ENCODE assay signal across 27 mouse cellular contexts in genomic region chr15:62320966-62321365, GRCm38 (mm10).
DNase-seq lines count a peak whose midpoint lies in the region; ATAC-seq lines count a peak whose summit lies in the region.
"Had no signal": no experiment of that assay in that cellular context is flagged by ENCODE, and none has a peak within 500 bp of the region (broad histone marks: within the 10 kb centered on the region; RNA-seq: fewer than 3 reads in every experiment).

No protein-coding gene starts in this region.

- no peaks in the 10 kb centered on the region for H3K27me3 ChIP-seq in limb, embryonic 10.5 days (ENCODE audit: low read depth, poor library complexity, severe bottlenecking)
- H3K27me3 ChIP-seq: embryonic facial prominence, embryonic 15.5 days; heart, embryonic 15.5 days; hindbrain, embryonic 13.5 days; kidney, embryonic 15.5 days; limb, embryonic 15.5 days; liver, embryonic 15.5 days; neural tube, embryonic 15.5 days; stomach, embryonic 15.5 days had no signal

- ATAC-seq in frontal cortex, adult (ENCODE audit: low TSS enrichment) = no peak
- ATAC-seq: forebrain, postnatal 0 days; midbrain, embryonic 16.5 days had no signal

- peak; percentile 57 for DNase-seq in adrenal gland, adult 2 months
- no peak for DNase-seq in adrenal gland, postnatal 10 days
- DNase-seq in MN1 (ENCODE audit: low spot score) = peak; percentile 56
- peak; percentile 28 to 44 for DNase-seq in adrenal gland, postnatal 36 days
- no peak for DNase-seq in kidney, postnatal 4 days
- DNase-seq in limb, embryonic 10.5 days (ENCODE audit: low spot score) = no peak
- DNase-seq: cerebellum, adult 18-20 months; cerebellum, postnatal 36 days; forebrain, postnatal 0 days; gastrocnemius, postnatal 36 days; heart, postnatal 36 days; kidney, adult 11 months; layer of hippocampus, adult 9-11 months; right cerebral cortex, adult 18-20 months; thymus, postnatal 36 days had no signal

- 68% methylated on average over 5 of the region's 5 CpGs for WGBS in limb, embryonic 10.5 days

- no peaks in the 10 kb centered on the region for H3K36me3 ChIP-seq in limb, embryonic 10.5 days
- H3K36me3 ChIP-seq: embryonic facial prominence, embryonic 15.5 days; forebrain, embryonic 10.5 days; heart, embryonic 15.5 days; hindbrain, embryonic 13.5 days; kidney, embryonic 15.5 days; limb, embryonic 15.5 days; liver, embryonic 15.5 days; midbrain, embryonic 10.5 days; neural tube, embryonic 15.5 days; stomach, embryonic 15.5 days had no signal

- H3K4me3 ChIP-seq in limb, embryonic 10.5 days = no peak overlapping the region
- H3K4me3 ChIP-seq: embryonic facial prominence, embryonic 15.5 days; forebrain, embryonic 10.5 days; heart, embryonic 15.5 days; hindbrain, embryonic 13.5 days; kidney, embryonic 15.5 days; limb, embryonic 15.5 days; liver, embryonic 15.5 days; midbrain, embryonic 10.5 days; neural tube, embryonic 15.5 days; stomach, embryonic 15.5 days had no signal

- no peaks in the 10 kb centered on the region for H3K4me1 ChIP-seq in limb, embryonic 10.5 days
- H3K4me1 ChIP-seq: embryonic facial prominence, embryonic 15.5 days; forebrain, embryonic 10.5 days; heart, embryonic 15.5 days; hindbrain, embryonic 13.5 days; kidney, embryonic 15.5 days; limb, embryonic 15.5 days; liver, embryonic 15.5 days; midbrain, embryonic 10.5 days; neural tube, embryonic 15.5 days; stomach, embryonic 15.5 days had no signal

- no peak overlapping the region for H3K27ac ChIP-seq in limb, embryonic 10.5 days
- H3K27ac ChIP-seq: embryonic facial prominence, embryonic 15.5 days; forebrain, embryonic 10.5 days; heart, embryonic 15.5 days; hindbrain, embryonic 13.5 days; kidney, embryonic 15.5 days; limb, embryonic 15.5 days; liver, embryonic 15.5 days; midbrain, embryonic 10.5 days; neural tube, embryonic 15.5 days; stomach, embryonic 15.5 days had no signal

- no peaks in the 10 kb centered on the region for H3K9me3 ChIP-seq in limb, embryonic 10.5 days (replicated peaks)
- H3K9me3 ChIP-seq: embryonic facial prominence, embryonic 15.5 days; forebrain, embryonic 10.5 days; heart, embryonic 15.5 days; hindbrain, embryonic 13.5 days; kidney, embryonic 15.5 days; limb, embryonic 15.5 days; liver, embryonic 15.5 days; midbrain, embryonic 10.5 days; neural tube, embryonic 15.5 days; stomach, embryonic 15.5 days had no signal

Comparison
In these comparisons a context has a peak if more than half of its experiments do, and no peak if none do; other contexts are left out.
1. DNase-seq: peak in adrenal gland, adult 2 months (single experiment), MN1 (single experiment) and adrenal gland, postnatal 36 days (2 of 2); none in adrenal gland, postnatal 10 days (single experiment), kidney, postnatal 4 days (0 of 2) and limb, embryonic 10.5 days (single experiment).